Mouse (Mus musculus): ENCODE data around the gene Gm3164. TPM values are rescaled to one million over a fixed set of nuclear protein-coding genes. Genes with fewer than 3 reads are reported as not detected.

Gm3164 gene
- 0.08 TPM in 1 of 2 replicates, not detected in the other for polyA plus RNA-seq (2012; rRNA removed)

GRCm38 (mm10) chr14:4414965-4415835 is at the start of gene Gm3164:
Gene Gm3164, plus strand, starts transcription at chr14:4415448.

GRCm38 (mm10) chr14:4397226-4397625 is 18.0 kb upstream of the Gm3164 start, which contains the start of gene Gm3159:
Gene Gm3159, plus strand, starts transcription at chr14:4397526.

GRCm38 (mm10) chr14:4430692-4431091 is 15.4 kb downstream of the Gm3164 start, which contains the start of gene Gm3173:
Gene Gm3173, plus strand, starts transcription at chr14:4430992.

GRCm38 (mm10) chr14:4481445-4481844 is 66.2 kb downstream of the Gm3164 start, which contains the start of gene Gm3182:
Gene Gm3182, plus strand, starts transcription at chr14:4481745.

Other genes starting within 250 kb of the Gm3164 start
- not detected in 2 replicates for gene Gm2974, start 232.9 kb upstream of the Gm3164 start, polyA plus RNA-seq (2012; rRNA removed)
- gene Gm3138, start 165.8 kb upstream of the Gm3164 start, polyA plus RNA-seq (2012; rRNA removed), result not detected in 2 replicates
- gene Gm3149, start 98.2 kb upstream of the Gm3164 start, polyA plus RNA-seq (2012; rRNA removed), result not detected in 2 replicates
- not detected in 2 replicates for gene 2610042L04Rik, start 80.7 kb upstream of the Gm3164 start, polyA plus RNA-seq (2012; rRNA removed)
- gene Gm3159, start 17.9 kb upstream of the Gm3164 start, polyA plus RNA-seq (2012; rRNA removed), result not detected in 2 replicates
- gene Gm3173, start 15.5 kb downstream of the Gm3164 start, polyA plus RNA-seq (2012; rRNA removed), result not detected in 2 replicates
- gene Gm3182, start 66.3 kb downstream of the Gm3164 start, polyA plus RNA-seq (2012; rRNA removed), result not detected in 2 replicates
- not detected in 2 replicates for gene Gm3047, start 140.0 kb downstream of the Gm3164 start, polyA plus RNA-seq (2012; rRNA removed)
- not detected in 2 replicates for gene Gm8159, start 216.9 kb downstream of the Gm3164 start, polyA plus RNA-seq (2012; rRNA removed)
- not detected in 2 replicates for gene Gm3239, start 248.7 kb downstream of the Gm3164 start, polyA plus RNA-seq (2012; rRNA removed)

Measured in ovary, adult 2 months (tissue).